Mouse (Mus musculus) A20 (cell line): ENCODE data around the gene Lrrc4c.

Source experiments
- DNase-seq: peaks from one replicate; pipeline ENCODE4 v3.0.0-alpha.2; 2011; ENCODE audit warnings: low read depth, low spot score

The Lrrc4c gene

DNA sequence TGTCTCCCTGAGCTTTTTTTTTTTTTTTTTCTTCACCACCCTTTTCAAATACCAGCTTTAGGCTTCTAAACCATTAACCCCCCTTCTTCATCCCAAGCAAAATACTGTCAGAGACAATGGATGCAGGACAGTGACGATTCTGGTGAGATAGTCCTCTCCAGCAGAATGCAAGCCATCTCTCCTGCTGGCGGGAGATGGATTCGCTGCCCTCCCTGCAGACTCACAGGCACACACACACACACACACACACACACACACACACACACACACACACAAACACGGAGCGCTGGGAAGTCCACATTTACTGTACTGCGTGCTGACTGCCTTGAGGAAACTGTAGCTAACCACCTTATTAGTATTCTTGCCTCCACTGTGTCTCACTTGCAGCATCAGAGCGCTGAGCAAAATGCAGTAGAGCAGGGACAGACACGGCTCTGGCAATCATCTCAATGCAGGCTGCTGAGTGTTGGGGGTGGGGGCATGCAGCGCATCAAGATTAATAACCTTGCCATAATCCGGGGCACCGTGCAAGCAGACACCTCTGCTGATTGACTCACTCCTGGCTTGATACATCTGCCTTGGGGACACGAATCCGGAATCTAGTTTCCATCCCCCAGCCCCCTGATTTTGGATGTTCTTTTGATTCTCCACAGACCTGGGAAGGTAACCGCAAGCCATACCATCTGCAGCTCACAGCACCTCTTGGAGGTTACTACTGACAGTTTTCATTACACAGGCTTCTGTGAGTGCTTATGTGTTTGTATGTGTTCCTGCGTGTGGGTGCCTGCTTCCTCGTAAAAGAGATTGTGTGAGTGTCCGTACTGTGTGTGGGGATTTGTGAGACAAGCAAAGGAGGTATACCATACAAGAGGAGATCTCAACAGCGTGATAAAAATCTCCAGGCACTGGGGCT lies at the start of gene Lrrc4c:
Gene Lrrc4c, plus strand, starts transcription at position 783 of the 913 bp plus-strand sequence.
- DNase-seq = no peak

DNA sequence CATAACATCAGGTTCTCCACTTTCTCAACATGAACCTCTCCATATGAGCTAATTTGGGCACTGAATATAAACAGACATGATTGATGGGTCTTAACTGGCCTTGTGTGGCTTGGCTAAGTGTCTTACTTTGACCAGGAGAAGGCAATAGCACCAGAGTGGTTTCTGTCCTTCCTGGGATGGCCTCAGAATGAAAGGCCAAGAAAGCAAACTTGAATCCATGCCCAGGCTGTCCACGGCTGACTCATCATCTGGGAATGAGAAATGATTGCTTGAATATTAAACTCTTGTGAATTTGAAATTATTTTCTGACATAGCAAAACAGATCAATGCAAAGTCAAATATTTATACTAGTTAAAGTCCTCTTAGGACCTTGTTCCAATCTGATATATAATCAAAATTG lies 42.9 kb upstream of the Lrrc4c start:
- no peak for DNase-seq

DNA sequence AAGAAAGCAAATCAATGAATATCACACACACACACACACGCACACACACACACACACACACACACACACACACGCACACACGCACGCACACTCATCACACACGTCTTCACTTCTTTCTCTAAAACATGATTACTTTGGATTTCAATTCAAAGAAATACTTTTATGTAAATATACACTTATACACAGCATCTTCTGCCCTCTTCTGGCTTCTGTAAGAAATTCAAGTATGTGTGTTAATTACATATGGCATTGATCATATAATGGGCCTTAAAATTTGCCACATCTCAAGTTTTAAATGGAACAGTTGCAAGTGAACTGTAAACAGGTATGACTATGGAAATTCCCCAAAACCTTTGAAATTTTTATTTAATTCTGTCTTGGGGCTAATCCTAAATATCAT lies 35.0 kb upstream of the Lrrc4c start:
- DNase-seq = no peak

DNA sequence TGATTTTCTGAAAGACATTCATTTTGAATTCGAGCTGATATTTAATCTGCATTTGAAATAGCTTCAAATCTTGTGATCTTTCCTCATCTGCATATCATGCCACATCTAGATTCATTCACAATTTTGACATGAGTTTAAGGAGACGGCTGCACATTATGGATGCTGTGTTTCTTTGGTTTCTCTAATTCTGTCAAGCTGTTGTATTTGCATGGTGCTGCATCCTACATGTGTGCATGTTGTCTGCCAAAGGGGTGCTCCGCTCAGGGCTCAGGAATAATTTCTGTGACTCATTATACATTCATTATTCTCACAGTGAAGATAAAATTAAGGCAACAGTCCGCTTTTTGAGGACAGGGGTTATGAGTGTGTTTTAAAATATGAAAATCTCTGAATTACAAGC lies 30.5 kb upstream of the Lrrc4c start:
- DNase-seq = no peak

DNA sequence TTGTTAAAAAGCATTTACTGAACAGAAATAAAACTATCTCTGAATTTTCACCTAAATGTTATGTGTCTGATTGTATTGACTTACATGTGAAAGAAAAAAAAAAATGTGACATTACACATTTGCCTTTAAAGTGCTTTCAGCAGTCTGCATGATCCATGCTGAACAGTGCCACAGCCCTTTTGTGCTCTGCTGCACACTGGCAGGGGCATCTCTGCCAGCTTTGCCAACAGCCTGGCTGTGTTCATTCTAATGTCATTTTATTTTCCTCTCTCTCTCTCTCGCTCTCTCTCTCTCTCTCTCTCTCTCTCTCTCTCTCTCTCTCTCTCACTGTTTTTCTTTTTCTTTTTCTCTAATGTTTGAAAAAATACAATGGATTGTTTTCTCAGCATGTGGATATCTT lies 27.4 kb upstream of the Lrrc4c start:
- no peak for DNase-seq

DNA sequence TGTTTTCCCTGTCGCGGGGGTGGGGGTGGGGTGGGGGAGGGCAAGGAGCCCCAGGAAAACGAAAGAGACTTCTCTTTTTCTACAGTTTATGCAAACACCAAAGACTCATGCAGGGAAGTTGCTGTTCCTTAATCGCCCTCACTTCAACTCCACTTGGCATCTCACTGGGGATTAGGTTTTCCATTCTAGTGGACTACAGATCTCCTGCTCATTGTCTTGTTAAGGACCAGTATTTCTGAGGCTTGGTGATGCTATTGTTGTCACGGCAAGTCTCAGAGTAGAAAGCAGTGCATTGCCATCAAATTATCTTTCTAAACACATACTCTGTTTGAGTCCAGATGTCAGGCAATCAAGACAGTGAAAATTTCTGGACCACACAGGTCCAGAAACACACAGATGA lies 2.9 kb upstream of the Lrrc4c start:
- DNase-seq = no peak

DNA sequence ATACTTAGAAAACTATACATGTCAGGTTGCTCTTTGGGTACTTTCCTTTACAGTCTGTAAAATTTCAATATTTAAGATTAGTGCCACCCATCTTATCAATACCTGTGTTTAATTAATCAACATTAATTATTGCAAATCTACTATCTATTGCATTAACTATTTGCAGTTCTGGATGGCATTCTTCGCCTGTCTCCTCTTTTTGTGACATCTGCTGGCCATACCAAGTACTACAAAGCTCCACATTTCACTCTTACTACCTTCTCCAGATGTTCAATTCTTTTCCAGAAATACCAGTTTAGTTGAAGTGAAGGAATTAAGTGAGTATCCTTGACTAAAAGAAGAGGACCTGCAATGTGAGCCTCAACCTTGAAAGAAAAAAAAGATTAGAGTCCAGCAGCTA lies 1.4 kb upstream of the Lrrc4c start:
- DNase-seq = no peak

DNA sequence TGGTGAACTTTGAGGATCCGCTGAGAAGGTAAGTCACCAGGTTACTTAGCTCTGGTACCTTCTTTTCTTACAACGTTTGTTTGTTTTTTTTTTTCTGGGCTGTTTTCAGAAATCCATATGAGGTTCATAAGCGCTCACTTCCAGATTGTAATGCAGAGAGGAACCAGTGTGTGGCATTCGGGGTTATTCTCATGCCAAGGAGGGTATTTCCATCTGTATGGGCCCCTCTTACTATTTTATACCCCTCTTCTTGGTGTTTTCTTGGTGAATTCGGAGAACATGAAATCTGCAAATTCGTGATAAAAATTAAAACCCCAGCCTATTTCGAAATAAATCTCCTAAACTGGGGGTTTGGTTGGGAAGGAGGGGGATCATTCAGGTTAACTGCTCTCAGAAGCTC lies 587 bp downstream of the Lrrc4c start:
- no peak for DNase-seq

DNA sequence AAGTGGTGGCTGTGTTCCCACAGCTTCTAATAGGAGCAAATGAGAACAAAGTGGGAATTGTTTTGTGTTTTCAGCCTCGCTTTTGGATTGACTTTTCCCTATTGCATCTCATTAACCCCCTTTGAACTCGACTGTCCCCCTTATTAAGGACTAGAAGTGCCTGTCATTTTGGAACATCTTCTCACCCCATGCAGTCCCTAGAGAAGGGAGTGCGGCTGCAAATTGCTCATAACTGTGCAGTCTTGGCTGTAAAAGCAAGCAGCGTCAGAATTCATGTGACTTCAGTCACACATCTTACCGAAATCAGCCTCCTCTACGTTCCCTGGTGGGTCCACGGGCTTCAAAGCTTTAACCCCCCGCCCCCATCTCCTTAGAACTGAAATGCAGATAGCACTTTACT lies 1.2 kb downstream of the Lrrc4c start:
- no peak for DNase-seq

DNA sequence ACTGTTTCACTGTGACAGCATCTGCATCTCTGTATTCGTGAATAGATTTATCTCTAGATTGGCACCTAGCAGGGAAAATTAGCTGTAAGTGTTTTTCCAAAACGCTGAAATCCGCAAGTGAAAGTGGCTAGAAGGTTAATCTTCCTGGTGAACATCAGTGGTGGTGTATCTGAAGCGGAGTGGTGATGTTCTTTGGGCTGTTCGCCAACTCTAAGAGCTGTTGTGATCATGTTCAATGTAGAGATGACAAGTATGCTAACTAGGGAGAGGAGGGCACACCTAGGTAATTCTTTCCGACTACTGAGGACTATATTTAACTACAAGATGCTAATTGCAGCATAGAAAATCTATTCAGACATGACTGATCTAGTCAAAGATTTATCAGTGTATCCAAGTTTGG lies 1.7 kb downstream of the Lrrc4c start:
- no peak for DNase-seq

DNA sequence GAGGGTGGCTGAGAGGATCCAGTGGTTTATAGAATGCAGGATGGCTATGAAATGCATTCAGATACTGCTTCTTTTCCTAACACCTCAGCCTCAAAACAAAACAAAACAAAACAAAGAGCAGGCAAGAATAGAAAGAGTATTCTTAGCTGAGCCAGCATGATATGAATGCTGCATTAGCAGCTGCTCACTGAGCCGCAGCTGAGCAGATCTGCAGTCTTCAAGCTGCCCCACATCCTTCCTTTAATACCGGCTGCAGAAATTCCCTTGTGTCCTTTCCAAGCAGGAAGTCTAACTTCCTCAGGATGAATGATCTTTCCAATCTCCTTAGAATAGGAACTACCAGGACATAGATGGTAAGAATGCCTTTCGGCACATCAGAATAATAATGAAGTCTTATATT lies 16.7 kb downstream of the Lrrc4c start:
- DNase-seq = no peak

DNA sequence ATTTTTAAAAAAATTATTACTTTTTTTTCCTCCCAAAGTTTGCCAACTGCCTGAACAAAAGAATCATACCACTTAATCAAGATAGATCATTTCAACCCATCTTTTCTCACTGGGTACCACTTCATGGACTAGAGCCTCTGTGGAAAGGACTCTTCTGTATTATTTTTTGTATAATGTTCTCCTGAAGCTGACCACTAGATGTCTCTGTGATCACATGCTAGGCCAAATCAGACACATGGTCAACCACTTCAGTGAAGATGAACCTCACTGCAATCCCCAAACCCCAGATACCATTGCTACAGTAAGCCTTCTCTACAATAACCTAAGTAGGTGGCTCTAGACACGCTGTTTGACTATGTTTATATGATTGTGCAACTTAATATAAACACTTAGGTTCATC lies 19.4 kb downstream of the Lrrc4c start:
- DNase-seq = peak; percentile 1

DNA sequence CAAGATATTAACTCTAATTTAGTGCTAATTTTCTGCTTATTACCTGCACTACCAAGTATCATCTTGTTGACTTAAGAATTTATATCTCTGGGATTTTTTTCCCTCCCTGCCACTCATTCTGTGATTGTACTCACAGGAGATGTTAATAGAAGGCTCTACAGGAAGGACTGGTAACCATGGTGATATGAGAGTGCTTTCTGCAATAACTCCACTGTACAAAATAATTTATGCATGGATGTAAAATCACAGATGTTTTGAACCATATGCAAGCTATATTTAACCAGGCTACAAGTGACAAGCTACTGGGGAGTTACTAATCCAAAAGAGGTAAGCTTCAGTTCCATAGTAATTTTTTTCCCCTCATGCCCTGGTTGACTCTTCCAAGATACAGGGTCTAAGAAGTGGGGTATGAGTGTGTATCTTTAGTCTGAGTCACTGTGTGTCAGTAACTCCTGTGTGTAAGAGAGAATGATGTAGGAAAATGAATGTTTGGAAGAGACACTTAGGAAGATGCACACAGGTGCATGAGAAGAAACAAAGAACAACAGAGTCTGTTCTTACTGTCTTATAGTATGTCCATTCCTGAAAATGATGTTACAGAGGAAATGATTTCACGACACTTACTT lies 83.3 kb downstream of the Lrrc4c start:
- no peak for DNase-seq

DNA sequence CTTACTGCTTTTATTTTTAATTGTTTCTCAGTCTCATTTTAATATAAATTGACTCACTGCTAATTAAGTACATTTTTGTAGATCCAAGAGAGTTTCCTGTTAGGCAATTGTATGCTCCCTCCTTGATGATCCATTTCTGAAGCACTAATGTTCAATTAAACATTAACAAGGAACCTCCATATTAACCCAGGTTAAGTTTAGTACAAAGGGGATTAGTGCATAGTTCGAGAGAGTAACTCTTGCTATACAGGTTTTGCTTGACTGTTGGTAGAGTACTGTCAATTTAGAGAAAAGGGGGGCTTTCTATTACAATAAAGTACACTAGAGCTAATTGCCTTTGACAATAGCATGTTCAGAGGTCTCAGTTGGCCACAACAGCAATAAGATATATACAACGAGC lies 84.5 kb downstream of the Lrrc4c start:
- no peak for DNase-seq

DNA sequence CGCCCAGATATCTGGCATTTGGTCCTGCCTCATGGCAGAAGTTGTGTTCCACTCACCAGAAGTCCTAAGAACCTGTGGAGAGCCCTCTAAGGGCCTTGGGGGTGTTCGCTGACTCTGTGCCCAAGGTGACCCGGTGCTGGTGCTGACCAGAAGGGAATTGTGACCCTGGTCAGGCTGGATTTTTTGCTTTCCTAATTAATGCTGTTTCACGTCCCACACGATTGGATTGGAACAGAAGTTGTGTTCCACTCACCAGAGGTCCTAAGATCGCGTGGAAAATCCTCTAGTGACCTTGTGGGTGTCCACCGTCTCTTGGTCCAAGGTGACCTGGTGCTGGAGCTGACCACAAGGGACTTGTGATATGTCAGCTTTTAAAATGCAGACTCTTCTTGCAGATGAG lies 88.9 kb downstream of the Lrrc4c start:
- no peak for DNase-seq

DNA sequence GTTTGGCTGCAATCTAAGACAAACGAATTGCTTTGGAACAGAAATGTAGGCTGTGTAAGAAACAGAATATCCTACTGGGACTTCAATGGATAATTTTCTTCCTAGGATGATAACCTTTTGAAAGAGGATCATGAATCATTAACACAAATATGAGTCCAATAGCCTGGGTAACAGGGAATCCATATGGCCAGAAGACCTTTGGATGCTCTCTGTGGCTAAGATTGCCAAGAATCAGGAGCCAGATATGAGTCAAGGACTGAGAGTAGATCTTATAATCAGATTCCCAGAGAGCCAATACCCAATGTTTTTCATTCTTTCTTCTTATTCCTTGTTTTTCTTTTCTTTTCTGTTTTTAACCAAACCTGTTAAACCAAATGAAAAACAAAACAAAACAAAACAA lies 93.2 kb downstream of the Lrrc4c start:
- DNase-seq = no peak

DNA sequence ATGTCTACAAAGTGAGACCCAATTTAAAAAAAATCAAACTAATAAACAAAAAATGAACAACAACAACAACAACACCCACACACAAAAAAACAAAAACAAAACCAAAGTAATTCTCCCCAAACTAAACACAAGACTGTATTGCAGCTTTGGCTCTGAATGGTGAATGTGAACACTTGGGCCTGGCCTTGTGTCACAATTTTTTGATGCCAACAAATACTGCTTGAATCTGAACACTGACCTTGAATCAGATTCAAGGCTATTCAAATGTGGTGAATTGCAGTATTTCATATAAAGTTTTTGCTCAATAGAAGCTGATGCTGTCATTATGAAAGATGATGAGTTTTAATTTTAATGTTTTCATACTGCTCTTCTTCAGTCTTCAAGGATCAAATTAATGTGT lies 143.6 kb downstream of the Lrrc4c start:
- DNase-seq = no peak

DNA sequence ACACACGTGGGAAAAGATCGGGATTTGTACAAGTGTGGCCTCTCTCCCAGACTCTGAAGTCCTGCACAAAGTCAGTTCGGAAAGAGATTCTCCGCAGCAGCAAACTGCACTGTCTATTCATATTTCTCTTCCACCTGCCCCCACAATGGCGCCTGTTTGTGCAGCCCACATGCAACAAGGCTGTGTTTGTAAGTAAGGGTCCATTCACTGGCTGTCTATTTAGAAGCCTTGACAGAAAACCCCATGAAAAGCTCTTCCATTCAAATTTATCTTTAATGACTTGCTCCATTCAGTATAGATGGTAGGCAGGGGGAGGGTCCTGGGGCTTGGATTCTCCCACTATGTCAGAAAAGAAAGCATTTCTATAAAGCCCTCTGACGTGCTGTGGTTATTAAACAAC lies 157.7 kb downstream of the Lrrc4c start:
- no peak for DNase-seq

DNA sequence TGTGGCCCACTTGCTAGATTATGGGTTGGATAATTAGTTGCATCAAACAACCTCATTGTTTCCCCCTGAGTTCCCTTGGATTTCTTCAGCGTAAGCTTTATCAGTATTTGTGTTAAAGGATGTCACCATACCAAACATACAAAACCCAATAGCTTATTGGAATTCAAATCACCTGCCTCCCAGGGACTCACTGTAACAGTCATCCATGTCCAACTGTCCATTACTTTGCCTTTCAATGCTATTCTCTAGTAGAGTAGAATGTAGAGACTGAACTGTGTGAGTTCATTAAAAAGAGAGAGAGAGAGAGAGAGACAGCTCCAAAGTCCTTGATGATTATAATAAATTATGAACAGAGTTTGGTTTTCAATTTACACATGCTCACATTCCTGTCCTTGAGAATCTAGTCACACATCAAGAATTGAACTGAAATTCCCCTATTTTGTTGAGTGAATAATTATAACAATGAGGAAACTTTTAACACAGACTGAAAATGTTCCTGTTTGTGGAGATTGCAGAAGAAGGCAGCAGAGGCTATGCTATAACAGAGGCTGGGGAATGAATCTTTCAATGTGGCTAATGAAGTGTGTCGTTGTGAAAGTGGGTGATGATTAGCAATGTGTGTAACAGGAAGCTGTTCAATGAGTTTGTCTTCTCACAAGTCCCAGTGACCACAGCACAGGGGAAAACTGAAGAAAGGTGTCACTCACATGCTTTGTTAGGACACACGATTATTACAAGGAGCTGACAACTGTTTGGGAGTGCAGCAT lies 181.3 kb downstream of the Lrrc4c start:
- DNase-seq = no peak

DNA sequence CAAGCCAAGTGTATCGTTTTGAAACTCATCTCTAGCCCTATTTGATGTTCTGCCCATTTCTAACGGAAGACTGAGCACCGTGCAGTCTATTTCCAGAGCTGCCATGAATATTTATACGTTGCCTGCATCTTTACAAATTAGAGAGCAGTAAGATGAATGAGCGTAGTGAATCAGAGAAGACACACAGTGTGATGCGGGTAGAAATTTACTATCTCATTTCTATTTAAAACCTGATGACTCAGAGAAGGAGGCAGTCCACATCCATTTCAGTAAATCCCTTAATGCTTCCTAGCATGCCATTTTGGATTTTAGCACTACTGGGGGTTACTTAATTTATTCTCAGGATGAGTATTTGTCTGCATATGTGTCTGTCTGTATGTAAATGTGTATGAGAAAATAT lies 186.2 kb downstream of the Lrrc4c start:
- DNase-seq = no peak

DNA sequence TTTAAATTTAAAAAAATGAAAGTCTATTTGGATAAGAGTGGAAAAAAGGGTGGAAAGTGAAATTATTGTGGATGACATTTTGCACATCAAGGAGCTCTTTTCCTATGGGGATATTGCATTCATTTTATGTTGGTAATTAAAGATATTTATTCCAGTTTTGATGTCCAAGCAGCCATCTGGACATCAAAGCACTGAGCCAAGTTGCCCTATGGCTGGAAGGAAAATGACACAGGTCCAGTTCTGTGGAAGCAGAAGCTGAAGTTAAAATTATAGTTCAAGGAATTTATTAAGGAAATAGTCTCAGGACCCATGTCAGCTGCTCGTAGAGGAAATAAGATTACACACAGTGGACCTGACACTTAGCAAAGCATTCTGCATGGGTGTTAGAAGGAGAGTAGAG lies 187.7 kb downstream of the Lrrc4c start:
- DNase-seq = no peak

DNA sequence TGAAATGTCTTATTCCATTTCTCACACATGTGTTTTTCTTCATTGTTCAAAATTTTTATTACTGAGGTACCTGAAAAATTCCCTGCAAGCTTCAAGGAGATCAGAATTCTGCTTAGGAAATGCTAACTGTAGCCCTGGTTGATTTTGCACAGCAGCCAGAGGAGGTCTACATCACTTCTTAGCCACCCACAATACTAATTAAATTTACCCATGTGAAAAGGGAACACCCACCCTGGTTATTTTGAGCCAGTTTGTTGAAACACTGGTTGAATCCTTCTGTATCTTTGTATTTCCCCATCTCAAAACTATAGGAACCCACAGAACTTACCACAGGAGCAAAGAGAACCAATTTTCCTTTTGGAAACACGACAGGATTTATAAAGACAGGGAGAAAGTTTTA lies 191.0 kb downstream of the Lrrc4c start:
- no peak for DNase-seq

DNA sequence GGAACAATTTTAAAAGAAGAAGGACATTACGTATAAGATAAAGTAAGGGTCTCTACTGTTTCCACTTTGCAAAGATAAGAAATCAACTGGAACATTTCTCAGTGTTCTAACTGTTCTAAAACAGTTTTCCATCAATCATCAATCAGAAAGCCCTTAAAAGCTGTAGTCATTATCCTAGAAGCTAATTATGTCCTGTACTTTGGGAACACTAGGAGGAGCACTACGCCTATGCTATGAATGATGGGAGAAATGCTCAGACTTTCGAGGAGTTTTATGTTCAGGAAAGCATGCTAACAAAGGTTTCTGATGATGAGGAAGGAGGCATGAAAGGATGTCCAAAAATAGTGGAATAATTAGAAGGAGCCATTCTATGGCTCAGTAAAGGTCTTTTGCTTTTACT lies 219.5 kb downstream of the Lrrc4c start:
- no peak for DNase-seq
